13 mouse cellular contexts compared by ENCODE assay signal in genomic region chr4:109973991-109974654, GRCm38 (mm10). TPM values are rescaled to one million over a fixed set of nuclear protein-coding genes. Genes with fewer than 3 reads are reported as not detected.
DNase-seq lines count a peak whose midpoint lies in the region; ATAC-seq and TF ChIP-seq lines count a peak whose summit lies in the region.
"Had no signal": no experiment of that assay in that cellular context is flagged by ENCODE, and none has a peak within 500 bp of the region (broad histone marks: within the 10 kb centered on the region; RNA-seq: fewer than 3 reads in every experiment).

No protein-coding gene starts in this region.

- DNase-seq in kidney, postnatal 0 days (ENCODE audit: low spot score): no peak
- DNase-seq in kidney, postnatal 10 days: no peak
- peak; percentile 53 for DNase-seq in brain, embryonic 14.5 days (ENCODE audit: low read depth)
- DNase-seq in embryonic facial prominence, embryonic 10.5 days (ENCODE audit: low spot score): peak; percentile 43
- DNase-seq in cerebellum, adult 8-10 months: no peak
- DNase-seq: cerebellum, postnatal 36 days; kidney, adult 2 months; thymus, adult 18-20 months had no signal

- H3K36me3 ChIP-seq in kidney, postnatal 0 days (ENCODE audit: insufficient read depth, low read length): no peaks in the 10 kb centered on the region
- no peaks in the 10 kb centered on the region for H3K36me3 ChIP-seq in embryonic facial prominence, embryonic 10.5 days (replicated peaks)
- no peaks in the 10 kb centered on the region for H3K36me3 ChIP-seq in hindbrain, embryonic 12.5 days
- H3K36me3 ChIP-seq: liver, embryonic 15.5 days had no signal

- TF ChIP-seq POLR2A in brain, embryonic 14.5 days (IDR thresholded peaks at IDR 0.05; ENCODE audit: borderline replicate concordance, extremely low read depth, insufficient read depth, insufficient read length, poor library complexity, severe bottlenecking): no peak

- no peaks in the 10 kb centered on the region for H3K9me3 ChIP-seq in kidney, postnatal 0 days (replicated peaks; ENCODE audit: low read length)
- peaks cover 4% of the 10 kb centered on the region; the same call in 1 of the 2 replicates for H3K9me3 ChIP-seq in embryonic facial prominence, embryonic 10.5 days
- no peaks in the 10 kb centered on the region for H3K9me3 ChIP-seq in hindbrain, embryonic 12.5 days (replicated peaks)
- H3K9me3 ChIP-seq: liver, embryonic 15.5 days had no signal

- H3K4me1 ChIP-seq in kidney, postnatal 0 days (replicated peaks; ENCODE audit: insufficient read depth, low read length): peaks cover 22% of the 10 kb centered on the region
- H3K4me1 ChIP-seq in embryonic facial prominence, embryonic 10.5 days: peaks cover 25% of the 10 kb centered on the region
- H3K4me1 ChIP-seq in hindbrain, embryonic 12.5 days: peaks cover 22% of the 10 kb centered on the region

- H3K9ac ChIP-seq in kidney, postnatal 0 days (ENCODE audit: low read depth, low read length): no peak overlapping the region
- no peak overlapping the region for H3K9ac ChIP-seq in hindbrain, embryonic 12.5 days
- H3K9ac ChIP-seq: liver, embryonic 15.5 days had no signal

- H3K27ac ChIP-seq in kidney, postnatal 0 days: no peak overlapping the region
- H3K27ac ChIP-seq in embryonic facial prominence, embryonic 10.5 days (replicated peaks): no peak overlapping the region
- H3K27ac ChIP-seq in hindbrain, embryonic 12.5 days: no peak overlapping the region
- H3K27ac ChIP-seq: liver, embryonic 15.5 days had no signal

- no peak for TF ChIP-seq CTCF in kidney, postnatal 0 days (IDR thresholded peaks at IDR 0.05; ENCODE audit: low read depth)
- TF ChIP-seq CTCF in brain, embryonic 14.5 days (IDR thresholded peaks at IDR 0.05; ENCODE audit: borderline replicate concordance, extremely low read depth, insufficient read depth, insufficient read length): no peak

- 2% methylated on average over 20 of the region's 20 CpGs for WGBS in kidney, postnatal 0 days
- WGBS in embryonic facial prominence, embryonic 10.5 days: 2% methylated on average over 20 of the region's 20 CpGs
- WGBS in hindbrain, embryonic 12.5 days: 3% methylated on average over 20 of the region's 20 CpGs

- 0 out of 2 replicates have a peak overlapping the region, but pooled peaks have one; percentile 3 for H3K4me2 ChIP-seq in kidney, postnatal 0 days (ENCODE audit: low read length)
- 0 out of 2 replicates have a peak overlapping the region, but pooled peaks have one; percentile 21 for H3K4me2 ChIP-seq in hindbrain, embryonic 12.5 days (replicated peaks)
- H3K4me2 ChIP-seq: liver, embryonic 15.5 days had no signal

- peaks cover 57% of the 10 kb centered on the region for H3K27me3 ChIP-seq in kidney, postnatal 0 days (ENCODE audit: insufficient read depth, low read length)
- H3K27me3 ChIP-seq in embryonic facial prominence, embryonic 10.5 days (replicated peaks; ENCODE audit: low read depth, poor library complexity, severe bottlenecking): peaks cover 98% of the 10 kb centered on the region
- H3K27me3 ChIP-seq in hindbrain, embryonic 12.5 days: peaks cover 96% of the 10 kb centered on the region

- ATAC-seq in kidney, postnatal 0 days (replicated peaks; ENCODE audit: low FRiP score, low read depth): no peak
- ATAC-seq in hindbrain, embryonic 12.5 days (ENCODE audit: low FRiP score): no peak
- no peak for ATAC-seq in inflammation-experienced regulatory T-cells, adult 6 months
- no peak for ATAC-seq in frontal cortex, adult (ENCODE audit: low TSS enrichment)
- ATAC-seq: activated CD4-positive, CD25-positive, alpha-beta regulatory T cell, adult 4 months had no signal

- H3K4me3 ChIP-seq in kidney, postnatal 0 days (replicated peaks; ENCODE audit: low read depth, low read length): no peak overlapping the region
- H3K4me3 ChIP-seq in embryonic facial prominence, embryonic 10.5 days: 0 out of 2 replicates have a peak overlapping the region, but pooled peaks have one; percentile 38
- H3K4me3 ChIP-seq in hindbrain, embryonic 12.5 days: no peak overlapping the region
- H3K4me3 ChIP-seq: liver, embryonic 15.5 days had no signal

RNA-seq across cellular contexts. Expression of gene Dmrta2, which starts 3.7 kb away (rescaled TPM):
- polyA plus RNA-seq in kidney, postnatal 0 days (2015; fragmentation: Nextera tagmentation; extraction: Ambion mirVana): 0.10 and 0.22 TPM in 2 replicates
- polyA plus RNA-seq in brain, embryonic 14.5 days (2012; rRNA removed): 8.2 and 22.2 TPM in 2 replicates
- 0.75 and 0.87 TPM in 2 replicates for polyA plus RNA-seq in embryonic facial prominence, embryonic 10.5 days (2016; fragmentation: Nextera tagmentation; extraction: Ambion mirVana)
- polyA plus RNA-seq in hindbrain, embryonic 12.5 days (2016; fragmentation: Nextera tagmentation; extraction: Ambion mirVana): 0.20 and 0.21 TPM in 2 replicates
- not detected for polyA plus RNA-seq in inflammation-experienced regulatory T-cells, adult 6 months (2017; shearing (Covaris generic))
- polyA plus RNA-seq: activated CD4-positive, CD25-positive, alpha-beta regulatory T cell, adult 4 months; liver, embryonic 15.5 days had no signal

Comparison
In these comparisons a context has a peak if more than half of its experiments do, and no peak if none do; other contexts are left out.
1. DNase-seq: peak in brain, embryonic 14.5 days (single experiment) and embryonic facial prominence, embryonic 10.5 days (single experiment); none in kidney, postnatal 0 days (single experiment), kidney, postnatal 10 days (single experiment) and cerebellum, adult 8-10 months (single experiment).